20 mouse cellular contexts compared by ENCODE assay signal in genomic region chr10:18861418-18861817, GRCm38 (mm10). TPM values are rescaled to one million over a fixed set of nuclear protein-coding genes. Genes with fewer than 3 reads are reported as not detected.
DNase-seq lines count a peak whose midpoint lies in the region; ATAC-seq lines count a peak whose summit lies in the region.
"Had no signal": no experiment of that assay in that cellular context is flagged by ENCODE, and none has a peak within 500 bp of the region (broad histone marks: within the 10 kb centered on the region; RNA-seq: fewer than 3 reads in every experiment).

No protein-coding gene starts in this region.

- no peaks in the 10 kb centered on the region for H3K27me3 ChIP-seq in embryonic facial prominence, embryonic 15.5 days
- no peaks in the 10 kb centered on the region for H3K27me3 ChIP-seq in embryonic facial prominence, embryonic 10.5 days (replicated peaks; ENCODE audit: low read depth, poor library complexity, severe bottlenecking)
- no peaks in the 10 kb centered on the region for H3K27me3 ChIP-seq in limb, embryonic 15.5 days
- H3K27me3 ChIP-seq in limb, embryonic 10.5 days (ENCODE audit: low read depth, poor library complexity, severe bottlenecking), result no peaks in the 10 kb centered on the region
- H3K27me3 ChIP-seq in stomach, embryonic 16.5 days (ENCODE audit: control insufficient read depth, insufficient read depth, low read length), result no peaks in the 10 kb centered on the region
- H3K27me3 ChIP-seq: embryonic facial prominence, embryonic 12.5 days; forebrain, embryonic 13.5 days; hindbrain, embryonic 12.5 days; hindbrain, embryonic 15.5 days had no signal

- DNase-seq in embryonic facial prominence, embryonic 10.5 days (ENCODE audit: low spot score), result no peak
- no peak for DNase-seq in limb, embryonic 10.5 days (ENCODE audit: low spot score)
- no peak for DNase-seq in kidney, postnatal 36 days
- DNase-seq in right cerebral cortex, postnatal 25 days, result no peak
- DNase-seq: adrenal gland, adult 2 months; adrenal gland, postnatal 14 days; cerebellum, adult 11-12 months; cerebellum, adult 8-10 months; cerebellum, postnatal 14 days; gastrocnemius, adult 2 months; gastrocnemius, postnatal 14 days had no signal

- no peak overlapping the region for H3K9ac ChIP-seq in embryonic facial prominence, embryonic 15.5 days
- H3K9ac ChIP-seq in limb, embryonic 15.5 days, result no peak overlapping the region
- H3K9ac ChIP-seq in stomach, embryonic 16.5 days (ENCODE audit: low read length), result no peak overlapping the region
- H3K9ac ChIP-seq: embryonic facial prominence, embryonic 12.5 days; forebrain, embryonic 13.5 days; hindbrain, embryonic 12.5 days; hindbrain, embryonic 15.5 days had no signal

- no peak overlapping the region for H3K4me3 ChIP-seq in embryonic facial prominence, embryonic 15.5 days (replicated peaks)
- H3K4me3 ChIP-seq in embryonic facial prominence, embryonic 10.5 days, result no peak overlapping the region
- H3K4me3 ChIP-seq in limb, embryonic 15.5 days, result no peak overlapping the region
- no peak overlapping the region for H3K4me3 ChIP-seq in limb, embryonic 10.5 days
- H3K4me3 ChIP-seq in stomach, embryonic 16.5 days (replicated peaks; ENCODE audit: low read length), result no peak overlapping the region
- H3K4me3 ChIP-seq: embryonic facial prominence, embryonic 12.5 days; erythroblast, embryonic 14.5 days; forebrain, embryonic 13.5 days; gastrocnemius, adult 2 months; hindbrain, embryonic 12.5 days; hindbrain, embryonic 15.5 days had no signal

- WGBS in embryonic facial prominence, embryonic 15.5 days, result 73% methylated on average over 4 of the region's 4 CpGs
- 84% methylated on average over 4 of the region's 4 CpGs for WGBS in embryonic facial prominence, embryonic 10.5 days
- 68% methylated on average over 4 of the region's 4 CpGs for WGBS in limb, embryonic 15.5 days
- WGBS in limb, embryonic 10.5 days, result 91% methylated on average over 4 of the region's 4 CpGs
- WGBS in stomach, embryonic 16.5 days, result 75% methylated on average over 4 of the region's 4 CpGs

- peak overlapping the region; percentile 55 for H3K27ac ChIP-seq in embryonic facial prominence, embryonic 15.5 days (replicated peaks)
- H3K27ac ChIP-seq in embryonic facial prominence, embryonic 10.5 days (replicated peaks), result no peak overlapping the region
- 0 out of 2 replicates have a peak overlapping the region, but pooled peaks have one; percentile 7 for H3K27ac ChIP-seq in limb, embryonic 15.5 days
- H3K27ac ChIP-seq in limb, embryonic 10.5 days, result no peak overlapping the region
- peak overlapping the region; percentile 42 for H3K27ac ChIP-seq in stomach, embryonic 16.5 days (ENCODE audit: low read length)
- H3K27ac ChIP-seq: embryonic facial prominence, embryonic 12.5 days; forebrain, embryonic 13.5 days; gastrocnemius, adult 2 months; hindbrain, embryonic 12.5 days; hindbrain, embryonic 15.5 days had no signal

- H3K9me3 ChIP-seq in embryonic facial prominence, embryonic 15.5 days (replicated peaks), result no peaks in the 10 kb centered on the region
- H3K9me3 ChIP-seq in embryonic facial prominence, embryonic 10.5 days, result no peaks in the 10 kb centered on the region
- H3K9me3 ChIP-seq in limb, embryonic 15.5 days, result no peaks in the 10 kb centered on the region
- no peaks in the 10 kb centered on the region for H3K9me3 ChIP-seq in limb, embryonic 10.5 days (replicated peaks)
- no peaks in the 10 kb centered on the region for H3K9me3 ChIP-seq in stomach, embryonic 16.5 days (replicated peaks; ENCODE audit: control insufficient read depth, low read length)
- H3K9me3 ChIP-seq: embryonic facial prominence, embryonic 12.5 days; forebrain, embryonic 13.5 days; hindbrain, embryonic 12.5 days; hindbrain, embryonic 15.5 days had no signal

- H3K36me3 ChIP-seq in embryonic facial prominence, embryonic 15.5 days, result no peaks in the 10 kb centered on the region
- H3K36me3 ChIP-seq in embryonic facial prominence, embryonic 10.5 days (replicated peaks), result no peaks in the 10 kb centered on the region
- no peaks in the 10 kb centered on the region for H3K36me3 ChIP-seq in limb, embryonic 15.5 days
- H3K36me3 ChIP-seq in limb, embryonic 10.5 days, result no peaks in the 10 kb centered on the region
- no peaks in the 10 kb centered on the region for H3K36me3 ChIP-seq in stomach, embryonic 16.5 days (ENCODE audit: control insufficient read depth, insufficient read depth, low read length)
- H3K36me3 ChIP-seq: embryonic facial prominence, embryonic 12.5 days; hindbrain, embryonic 12.5 days; hindbrain, embryonic 15.5 days had no signal

- no peak overlapping the region for H3K4me2 ChIP-seq in embryonic facial prominence, embryonic 15.5 days (replicated peaks)
- H3K4me2 ChIP-seq in limb, embryonic 15.5 days, result no peak overlapping the region
- no peak overlapping the region for H3K4me2 ChIP-seq in stomach, embryonic 16.5 days (ENCODE audit: low read depth, low read length)
- H3K4me2 ChIP-seq: embryonic facial prominence, embryonic 12.5 days; forebrain, embryonic 13.5 days; heart, embryonic 11.5 days; hindbrain, embryonic 12.5 days; hindbrain, embryonic 15.5 days had no signal

- ATAC-seq in embryonic facial prominence, embryonic 15.5 days (ENCODE audit: insufficient number of reproducible peaks, low FRiP score, low TSS enrichment, low read depth), result no peak
- no peak for ATAC-seq in limb, embryonic 15.5 days (ENCODE audit: insufficient number of reproducible peaks, low FRiP score, low TSS enrichment, low read depth)
- no peak for ATAC-seq in stomach, embryonic 16.5 days (ENCODE audit: insufficient read depth, low FRiP score)
- ATAC-seq: forebrain, embryonic 13.5 days had no signal

- no peaks in the 10 kb centered on the region for H3K4me1 ChIP-seq in embryonic facial prominence, embryonic 15.5 days
- H3K4me1 ChIP-seq in embryonic facial prominence, embryonic 10.5 days, result peaks cover 7% of the 10 kb centered on the region
- H3K4me1 ChIP-seq in limb, embryonic 15.5 days, result no peaks in the 10 kb centered on the region
- peaks cover 7% of the 10 kb centered on the region for H3K4me1 ChIP-seq in limb, embryonic 10.5 days
- 0 out of 2 replicates have a peak, but pooled peaks cover 5% of the 10 kb centered on the region for H3K4me1 ChIP-seq in stomach, embryonic 16.5 days (ENCODE audit: control insufficient read depth, insufficient read depth, low read length)
- H3K4me1 ChIP-seq: forebrain, embryonic 13.5 days; hindbrain, embryonic 12.5 days; hindbrain, embryonic 15.5 days had no signal

RNA-seq across cellular contexts. Expression of gene Perp, which starts 16.6 kb away (rescaled TPM):
- polyA plus RNA-seq in embryonic facial prominence, embryonic 15.5 days (2015; fragmentation: Nextera tagmentation; extraction: Ambion mirVana), result 556 and 591 TPM in 2 replicates
- 33.4 and 34.9 TPM in 2 replicates for polyA plus RNA-seq in embryonic facial prominence, embryonic 10.5 days (2016; fragmentation: Nextera tagmentation; extraction: Ambion mirVana)
- 915 and 921 TPM in 2 replicates for polyA plus RNA-seq in limb, embryonic 15.5 days (2015; fragmentation: Nextera tagmentation; extraction: Ambion mirVana)
- polyA plus RNA-seq in limb, embryonic 10.5 days (2016; fragmentation: Nextera tagmentation; extraction: Ambion mirVana), result 35.0 and 35.6 TPM in 2 replicates
- polyA plus RNA-seq in stomach, embryonic 16.5 days (2015; fragmentation: Nextera tagmentation; extraction: Ambion mirVana), result 465 and 640 TPM in 2 replicates
- polyA plus RNA-seq: erythroblast, embryonic 14.5 days had no signal

Comparison
In these comparisons a context has a peak if more than half of its experiments do, and no peak if none do; other contexts are left out.
1. H3K27ac ChIP-seq: peak in embryonic facial prominence, embryonic 15.5 days (single experiment), limb, embryonic 15.5 days (single experiment) and stomach, embryonic 16.5 days (single experiment); none in embryonic facial prominence, embryonic 10.5 days (single experiment) and limb, embryonic 10.5 days (single experiment).
2. RNA of gene Perp, which starts 16.6 kb away (polyA plus RNA-seq): 915 to 921 TPM in limb, embryonic 15.5 days, 556 to 591 TPM in embryonic facial prominence, embryonic 15.5 days and 465 to 640 TPM in stomach, embryonic 16.5 days; 35.0 to 35.6 TPM in limb, embryonic 10.5 days and 33.4 to 34.9 TPM in embryonic facial prominence, embryonic 10.5 days; every median in the first group is over 10 times any median in the second.